Mouse (Mus musculus) erythroblast, embryonic 14.5 days (primary cell): ENCODE data around the gene Tmem87a. TPM values are rescaled to one million over a fixed set of nuclear protein-coding genes. Genes with fewer than 3 reads are reported as not detected.
A peak's percentile ranks its signal among the peaks of the same experiment; 100 is the strongest.

Experiments
- H3K27me3 ChIP-seq: 2 replicates; pipeline ENCODE4 v1.6.1; 2012; ENCODE audit warnings: inconsistent platforms; ENCODE audit not compliant: control insufficient read depth
- H3K36me3 ChIP-seq: 2 replicates; pipeline ENCODE4 v1.6.1; 2012; ENCODE audit warnings: mild to moderate bottlenecking, inconsistent platforms; ENCODE audit not compliant: control insufficient read depth
- H3K4me1 ChIP-seq: 2 replicates; pipeline ENCODE4 v1.6.1; 2012; ENCODE audit warnings: inconsistent platforms; ENCODE audit not compliant: control insufficient read depth
- H3K4me3 ChIP-seq: replicated peaks from 2 replicates; pipeline ENCODE3; 2012; ENCODE audit warnings: moderate library complexity, mild to moderate bottlenecking, inconsistent platforms
- H3K9me3 ChIP-seq: 2 replicates; pipeline ENCODE4 v1.6.1; 2012; ENCODE audit warnings: low read length, inconsistent platforms, mixed read lengths; ENCODE audit not compliant: control insufficient read depth
- GATA1 ChIP-seq: IDR thresholded peaks from 2 replicates; pipeline ENCODE4 v1.6.1; 2012; ENCODE audit warnings: low read length, inconsistent platforms, mixed read lengths
- TAL1 ChIP-seq: IDR thresholded peaks from 3 replicates; pipeline ENCODE4 v1.6.1; 2012; ENCODE audit warnings: low read length, inconsistent platforms, mixed read lengths
- polyA plus RNA-seq: library from polyadenylated mRNA; stranded (reverse); fragments of >175 nt; gene quantifications from 2 replicates; pipeline ENCODE4 v1.2.3, GENCODE M21; 2012

The Tmem87a gene
- polyA plus RNA-seq, 1 experiment, result 0.14 TPM

GRCm38 (mm10) chr2:120411096-120411628, 7.2 kb upstream of the Tmem87a start:
- Histone ChIP-seq H3K4me1 (peaks cover 13% of the 10 kb centered on the region), H3K9me3 (no peaks in the 10 kb centered on the region), H3K36me3 (peaks cover 4% of the 10 kb centered on the region), H3K4me3 (peak overlapping the region; percentile 29), H3K27me3 (no peaks in the 10 kb centered on the region)
- TF ChIP-seq TAL1, result no peak
- no peak for TF ChIP-seq GATA1

DNA sequence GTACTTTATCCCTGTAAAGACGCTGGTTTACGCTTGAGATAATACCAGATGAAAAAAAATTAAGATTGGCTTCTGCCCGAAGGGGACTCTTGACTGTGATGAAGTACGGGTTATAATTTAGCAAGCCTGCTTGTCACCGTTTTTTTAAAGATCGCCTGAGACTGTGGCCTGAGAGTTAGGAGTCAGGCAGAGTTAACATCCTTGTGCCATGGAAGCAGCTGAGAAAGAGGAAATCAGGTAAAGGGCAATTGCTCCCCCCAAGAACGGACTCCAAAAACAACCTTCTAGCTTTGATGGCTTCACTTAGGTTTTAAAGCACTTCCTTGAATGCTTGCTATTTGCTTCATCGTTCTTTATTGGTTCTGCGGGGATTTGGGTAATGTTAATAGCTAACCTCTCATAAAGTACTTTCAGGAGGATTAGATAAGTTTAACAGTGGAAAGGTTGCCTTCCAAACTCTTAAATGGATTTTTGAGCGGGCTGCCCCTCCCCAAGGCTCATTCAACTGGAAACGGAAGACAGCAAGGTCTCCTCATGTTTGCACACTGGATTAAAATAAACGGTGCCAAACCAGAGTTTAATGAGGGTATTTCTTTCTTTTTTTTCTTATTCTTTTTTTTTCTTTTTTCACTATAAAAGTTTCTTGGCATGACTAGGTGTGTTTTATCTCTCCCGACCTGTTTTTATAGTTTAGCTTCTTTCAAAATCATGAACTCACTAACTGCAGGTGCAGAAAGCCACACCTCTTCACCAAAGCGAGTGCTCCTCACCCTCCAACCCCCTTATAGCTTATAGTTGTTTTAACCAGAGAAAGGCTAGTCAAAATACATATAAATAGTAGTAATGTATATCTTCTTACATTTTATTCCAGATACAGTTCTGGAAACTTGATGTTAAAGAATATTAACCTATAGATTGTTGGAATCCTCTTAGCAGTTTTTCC, 1.2 kb upstream of the Tmem87a start:
- Histone ChIP-seq H3K9me3 (no peaks in the 10 kb centered on the region), H3K4me1 (peaks cover 27% of the 10 kb centered on the region), H3K4me3 (peak overlapping the region; percentile 78), H3K27me3 (no peaks in the 10 kb centered on the region), H3K36me3 (peaks cover 14% of the 10 kb centered on the region)
- TF ChIP-seq GATA1, result no peak
- TF ChIP-seq TAL1, result no peak

- Histone ChIP-seq H3K9me3 (no peaks in the 10 kb centered on the region), H3K4me1 (peaks cover 27% of the 10 kb centered on the region), H3K36me3 (peaks cover 16% of the 10 kb centered on the region), H3K27me3 (no peaks in the 10 kb centered on the region), H3K4me3 (peak within 1 kb of the TSS; percentile 78)
- TF ChIP-seq TAL1, result no peak
- TF ChIP-seq GATA1, result no peak
Measured at GRCm38 (mm10) chr2:120403653-120403985, 294 bp downstream of the Tmem87a start, which contains the start of gene Ganc. Gene Ganc (plus strand): TSS chr2:120403896.

GRCm38 (mm10) chr2:120402813-120403212, 1.1 kb downstream of the Tmem87a start:
- Histone ChIP-seq H3K9me3 (no peaks in the 10 kb centered on the region), H3K4me3 (peak overlapping the region; percentile 78), H3K27me3 (no peaks in the 10 kb centered on the region), H3K4me1 (peaks cover 27% of the 10 kb centered on the region), H3K36me3 (peaks cover 23% of the 10 kb centered on the region)
- TF ChIP-seq GATA1 (no peak), TAL1 (no peak)

GRCm38 (mm10) chr2:120397951-120398350, 6.0 kb downstream of the Tmem87a start:
- peaks cover 8% of the 10 kb centered on the region for H3K4me1 ChIP-seq
- peaks cover 68% of the 10 kb centered on the region for H3K36me3 ChIP-seq
- H3K27me3 ChIP-seq, result no peaks in the 10 kb centered on the region
- no peaks in the 10 kb centered on the region for H3K9me3 ChIP-seq
- TF ChIP-seq TAL1 (no peak), GATA1 (no peak)
- no peak overlapping the region for H3K4me3 ChIP-seq

GRCm38 (mm10) chr2:120392406-120392805, 11.5 kb downstream of the Tmem87a start:
- TF ChIP-seq TAL1 (no peak), GATA1 (no peak)
- Histone ChIP-seq H3K36me3 (peaks cover 89% of the 10 kb centered on the region), H3K4me3 (no peak overlapping the region), H3K9me3 (no peaks in the 10 kb centered on the region), H3K4me1 (no peaks in the 10 kb centered on the region), H3K27me3 (no peaks in the 10 kb centered on the region)

DNA sequence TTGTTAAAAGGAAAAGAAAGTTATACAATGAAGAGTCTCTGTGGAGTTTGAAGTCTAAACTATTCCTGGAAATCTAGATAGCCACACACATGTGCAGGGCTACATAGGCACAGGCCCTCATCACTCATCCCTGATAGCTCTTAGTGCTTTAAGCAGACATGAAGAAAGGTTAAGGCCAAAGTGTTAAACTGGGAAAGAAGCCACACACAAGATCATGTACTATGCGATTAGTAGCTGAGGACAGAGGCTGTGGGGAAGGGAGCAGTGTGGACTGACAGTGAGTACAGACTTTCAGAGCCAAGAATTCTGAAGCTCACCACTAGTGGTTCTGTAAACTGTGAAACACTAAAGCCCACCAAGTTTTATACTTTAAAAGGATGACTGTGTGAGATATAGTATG, 13.0 kb downstream of the Tmem87a start:
- Histone ChIP-seq H3K27me3 (no peaks in the 10 kb centered on the region), H3K4me1 (no peaks in the 10 kb centered on the region), H3K4me3 (no peak overlapping the region), H3K36me3 (peaks cover 83% of the 10 kb centered on the region), H3K9me3 (no peaks in the 10 kb centered on the region)
- no peak for TF ChIP-seq GATA1
- no peak for TF ChIP-seq TAL1

DNA sequence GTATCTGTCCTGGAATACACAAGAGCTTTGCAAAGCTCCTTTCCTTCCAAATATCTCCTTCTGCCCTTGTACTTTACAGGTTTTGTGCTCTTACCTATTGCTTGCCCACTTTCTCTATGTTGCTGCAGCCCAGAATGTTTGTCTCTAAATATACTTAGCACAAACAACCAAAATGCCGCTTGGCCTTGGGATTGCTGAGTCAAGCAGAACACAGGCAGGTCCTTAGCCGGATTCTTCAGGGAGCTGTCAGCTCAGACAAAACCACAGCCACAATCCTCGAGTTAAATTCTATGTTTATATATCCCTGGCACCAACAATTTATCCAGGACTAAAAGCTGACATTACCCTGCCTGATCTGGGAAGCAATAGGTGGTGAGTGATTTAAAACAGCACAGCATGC, 14.5 kb downstream of the Tmem87a start:
- no peak for TF ChIP-seq TAL1
- TF ChIP-seq GATA1, result no peak
- Histone ChIP-seq H3K4me1 (no peaks in the 10 kb centered on the region), H3K27me3 (no peaks in the 10 kb centered on the region), H3K36me3 (peaks cover 81% of the 10 kb centered on the region), H3K4me3 (no peak overlapping the region), H3K9me3 (no peaks in the 10 kb centered on the region)

DNA sequence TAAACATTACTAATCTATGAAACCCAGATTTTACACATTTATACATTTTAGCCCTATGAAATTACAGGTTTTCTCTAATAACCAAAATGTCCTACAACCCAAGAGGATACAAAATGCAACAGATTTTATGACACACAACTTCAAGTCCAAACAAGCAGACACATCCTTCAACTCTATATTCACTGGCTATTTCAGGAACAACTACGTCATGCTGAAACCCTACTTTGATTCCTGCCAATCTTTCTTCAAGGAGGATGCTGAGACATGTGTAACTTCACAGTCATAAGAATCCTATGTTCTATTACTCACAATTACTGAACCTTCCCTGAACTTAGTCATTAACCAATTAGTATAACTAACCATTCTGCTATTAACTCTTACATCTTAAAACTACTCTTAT, 16.6 kb downstream of the Tmem87a start:
- Histone ChIP-seq H3K36me3 (peaks cover 74% of the 10 kb centered on the region), H3K9me3 (no peaks in the 10 kb centered on the region), H3K4me3 (no peak overlapping the region), H3K4me1 (no peaks in the 10 kb centered on the region), H3K27me3 (no peaks in the 10 kb centered on the region)
- TF ChIP-seq GATA1 (no peak), TAL1 (no peak)
